Mouse (Mus musculus): Measurements from ENCODE around the gene Ntn3. TPM values are rescaled to one million over a fixed set of nuclear protein-coding genes. Genes with fewer than 3 reads are reported as not detected.

The Ntn3 gene
- total RNA-seq, 4 experiments from 2014 or later: 9.5 to 10.6 (median 9.9) TPM

Small RNA genes within 50 kb of the gene (microRNA-seq; reads per million reads assigned to microRNA genes)
- 2.2 to 3.2 reads per million in 2 experiments for gene Mir5134
- 0 reads per million in 2 experiments for gene Mir6965

Other genes with a start within 250 kb of the Ntn3 start
- gene Prss30, start 229.0 kb downstream of the Ntn3 start, total RNA-seq (2022): under 1 TPM; 0.25 to 0.96 (median 0.68) TPM
- gene Prss22, start 211.4 kb downstream of the Ntn3 start, total RNA-seq (2022): 1 to 10 TPM in 3 of 4 experiments, under 1 TPM in 1; 0.94 to 1.7 (median 1.1) TPM
- gene Prss27, start 171.4 kb downstream of the Ntn3 start, total RNA-seq (2022): not detected
- gene Kctd5, start 136.0 kb downstream of the Ntn3 start, total RNA-seq (2022): 10 to 100 TPM; 20.9 to 23.2 (median 21.9) TPM
- gene Pdpk1, start 58.6 kb downstream of the Ntn3 start, total RNA-seq (2022): 100 to 1,000 TPM; 105 to 133 (median 122) TPM
- gene Amdhd2, start 45.8 kb downstream of the Ntn3 start, total RNA-seq (2022): 10 to 100 TPM; 34.8 to 48.2 (median 40.3) TPM
- gene Atp6v0c, start 39.8 kb downstream of the Ntn3 start, total RNA-seq (2022): 1,000 to 10,000 TPM; 1,111 to 1,205 (median 1,168) TPM
- gene Tbc1d24, start 4.0 kb downstream of the Ntn3 start, total RNA-seq (2022): 10 to 100 TPM; 59.5 to 65.9 (median 63.6) TPM
- 10 to 100 TPM in 2 of 4 experiments, 1 to 10 TPM in 2; 8.6 to 10.2 (median 10.1) TPM for gene Tedc2, start 11.3 kb upstream of the Ntn3 start, total RNA-seq (2022)
- 1 to 10 TPM; 4.9 to 6.4 (median 5.3) TPM for gene Ccnf, start 42.0 kb upstream of the Ntn3 start, total RNA-seq (2022)
- gene Abca17, start 141.5 kb upstream of the Ntn3 start, total RNA-seq (2022): 1 to 10 TPM in 2 of 4 experiments, under 1 TPM in 2; 0.82 to 1.4 (median 1.1) TPM
- 10 to 100 TPM; 70.2 to 79.0 (median 72.0) TPM for gene Abca3, start 142.4 kb upstream of the Ntn3 start, total RNA-seq (2022)
- 100 to 1,000 TPM; 128 to 131 (median 129) TPM for gene Rnps1, start 205.0 kb upstream of the Ntn3 start, total RNA-seq (2022)
- gene Eci1, start 217.1 kb upstream of the Ntn3 start, total RNA-seq (2022): 10 to 100 TPM; 24.1 to 34.1 (median 31.1) TPM
- gene Dnase1l2, start 233.6 kb upstream of the Ntn3 start, total RNA-seq (2022): 1 to 10 TPM; 3.7 to 6.9 (median 5.1) TPM

Data from left cerebral cortex, adult 8-10 months (tissue).